Mouse (Mus musculus): ENCODE data around the gene Lmna.

The Lmna gene

GRCm38 (mm10) chr3:88521803-88522331 lies 12.1 kb upstream of the Lmna start:
- DNase-seq (ENCODE audit: extremely low read depth, low read depth, low spot score) = no peak

GRCm38 (mm10) chr3:88521156-88521555 lies 11.4 kb upstream of the Lmna start:
- no peak for DNase-seq (ENCODE audit: extremely low read depth, low read depth, low spot score)

GRCm38 (mm10) chr3:88520078-88520477 lies 10.3 kb upstream of the Lmna start:
- DNase-seq (ENCODE audit: extremely low read depth, low read depth, low spot score) = no peak

GRCm38 (mm10) chr3:88518411-88518810 lies 8.7 kb upstream of the Lmna start:
- DNase-seq (ENCODE audit: extremely low read depth, low read depth, low spot score) = no peak

DNA sequence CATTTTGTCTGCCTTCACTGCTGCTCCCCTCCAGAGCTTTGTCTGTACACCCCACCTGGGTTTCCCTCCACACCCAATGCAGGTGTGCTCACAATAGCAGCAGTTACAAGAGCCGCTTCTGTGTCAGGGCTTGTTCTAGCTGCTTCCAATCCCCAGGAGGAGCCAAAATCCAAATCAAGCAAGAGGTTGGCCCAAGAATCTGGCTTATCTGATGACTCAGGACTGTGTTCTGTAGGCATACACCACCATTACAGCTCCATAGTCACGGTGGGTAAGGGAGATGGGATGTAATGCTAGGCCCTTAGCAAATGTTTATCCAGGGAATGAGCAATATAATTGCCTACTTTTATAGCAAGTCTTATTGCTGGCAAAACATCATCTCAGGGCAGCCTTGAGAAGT lies 6.7 kb upstream of the Lmna start:
- DNase-seq (ENCODE audit: extremely low read depth, low read depth, low spot score) = no peak

DNA sequence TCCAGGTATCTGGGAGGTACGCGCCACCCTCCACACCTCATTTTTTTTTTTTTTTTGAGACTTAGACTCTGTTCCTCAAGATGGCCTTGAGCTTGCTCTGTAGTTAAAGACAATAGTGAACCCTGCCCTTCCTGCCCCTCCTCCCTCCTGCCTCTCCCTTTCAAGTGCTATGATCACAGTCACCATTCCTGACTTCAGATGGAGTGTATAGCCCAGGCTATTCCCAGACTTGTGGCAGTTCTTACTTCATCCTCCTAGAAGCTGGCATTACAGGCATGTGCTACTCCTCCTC lies 5.3 kb upstream of the Lmna start:
- no peak for DNase-seq (ENCODE audit: extremely low read depth, low read depth, low spot score)

- DNase-seq (ENCODE audit: extremely low read depth, low read depth, low spot score) = no peak
These were observed 4.7 kb upstream of the Lmna start for GRCm38 (mm10) chr3:88514231-88515094.

DNA sequence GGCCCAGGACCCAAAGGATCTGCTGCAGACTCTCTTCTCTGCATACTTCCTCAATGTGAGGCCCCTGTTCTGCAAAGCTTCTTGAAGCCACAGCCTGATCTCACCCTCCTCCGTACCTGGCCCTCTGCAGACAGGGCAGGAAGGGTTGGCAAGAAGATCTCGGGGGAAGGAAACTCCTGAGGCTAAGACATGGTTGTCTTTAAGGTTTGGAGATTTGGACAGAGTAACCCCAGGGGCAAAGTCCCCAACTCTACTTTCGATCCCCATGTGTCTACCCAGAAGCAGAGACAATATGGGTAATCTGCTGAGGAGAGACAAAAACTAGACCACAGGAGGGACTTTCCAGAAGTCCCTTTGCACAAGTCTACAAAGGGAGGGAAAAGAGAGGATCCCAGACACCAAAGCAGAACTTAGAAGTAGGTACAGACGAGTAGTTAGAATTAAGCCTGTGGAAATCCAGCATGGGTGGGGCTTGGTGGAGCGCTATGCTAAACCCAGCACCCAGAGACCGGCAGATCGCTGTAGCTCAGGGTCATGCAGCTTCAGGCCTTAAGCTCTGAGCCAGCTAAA lies 3.9 kb upstream of the Lmna start:
- DNase-seq (ENCODE audit: extremely low read depth, low read depth, low spot score) = no peak

DNA sequence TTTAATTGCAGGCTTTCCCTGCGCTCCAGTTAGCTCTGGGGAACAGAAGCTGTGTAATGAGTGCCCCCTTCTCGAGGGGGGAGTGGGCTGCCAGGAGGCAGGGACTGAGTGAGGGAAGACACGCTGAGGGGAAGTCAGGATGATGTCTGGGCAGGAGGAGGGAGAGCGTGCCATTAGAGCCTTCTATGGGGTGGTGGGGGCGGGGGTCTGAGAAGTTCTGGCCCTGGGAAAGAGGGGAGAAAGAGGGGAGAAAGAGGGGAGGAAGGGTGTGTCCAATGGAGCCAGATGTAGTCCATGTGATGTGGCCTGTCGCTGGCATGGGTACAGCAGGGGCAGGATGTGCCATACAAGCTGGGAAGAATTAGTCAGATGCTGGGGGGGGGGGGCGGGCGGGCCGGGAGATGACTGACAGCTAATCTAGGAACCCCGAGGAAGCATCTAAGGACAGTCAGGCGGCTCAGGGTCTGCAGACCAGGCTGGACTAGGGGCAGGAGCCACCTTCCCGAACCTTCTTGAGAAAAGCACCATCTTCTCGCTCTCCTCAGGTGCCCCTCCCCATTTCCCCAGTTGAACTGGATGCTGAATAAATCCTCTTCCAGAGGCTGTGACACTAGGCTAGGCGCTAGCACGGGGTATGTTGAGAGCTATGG lies 3.3 kb upstream of the Lmna start:
- DNase-seq (ENCODE audit: extremely low read depth, low read depth, low spot score) = no peak

GRCm38 (mm10) chr3:88512141-88512895 lies 2.6 kb upstream of the Lmna start:
- no peak for DNase-seq (ENCODE audit: extremely low read depth, low read depth, low spot score)

DNA sequence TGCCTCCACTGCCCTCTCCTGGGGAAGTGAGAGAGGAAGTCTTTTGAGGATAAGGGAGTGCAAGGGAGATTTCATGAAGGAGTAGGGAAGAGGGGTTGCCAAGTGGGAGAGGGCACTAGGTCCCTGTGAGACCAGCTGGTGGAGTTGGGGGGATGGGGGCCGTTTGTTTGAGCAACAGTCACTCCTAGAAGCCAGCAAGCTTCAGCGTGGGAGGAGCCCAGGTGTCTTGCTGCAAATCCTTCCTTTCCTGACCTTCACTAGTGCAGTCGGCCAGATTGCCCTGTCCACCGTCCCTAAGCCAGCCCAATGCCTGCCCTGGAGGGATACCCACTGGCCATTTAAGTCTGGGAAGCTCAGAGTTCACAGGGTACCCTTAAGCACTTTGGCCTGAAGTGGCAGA lies 1.8 kb upstream of the Lmna start:
- DNase-seq (ENCODE audit: extremely low read depth, low read depth, low spot score) = no peak

DNA sequence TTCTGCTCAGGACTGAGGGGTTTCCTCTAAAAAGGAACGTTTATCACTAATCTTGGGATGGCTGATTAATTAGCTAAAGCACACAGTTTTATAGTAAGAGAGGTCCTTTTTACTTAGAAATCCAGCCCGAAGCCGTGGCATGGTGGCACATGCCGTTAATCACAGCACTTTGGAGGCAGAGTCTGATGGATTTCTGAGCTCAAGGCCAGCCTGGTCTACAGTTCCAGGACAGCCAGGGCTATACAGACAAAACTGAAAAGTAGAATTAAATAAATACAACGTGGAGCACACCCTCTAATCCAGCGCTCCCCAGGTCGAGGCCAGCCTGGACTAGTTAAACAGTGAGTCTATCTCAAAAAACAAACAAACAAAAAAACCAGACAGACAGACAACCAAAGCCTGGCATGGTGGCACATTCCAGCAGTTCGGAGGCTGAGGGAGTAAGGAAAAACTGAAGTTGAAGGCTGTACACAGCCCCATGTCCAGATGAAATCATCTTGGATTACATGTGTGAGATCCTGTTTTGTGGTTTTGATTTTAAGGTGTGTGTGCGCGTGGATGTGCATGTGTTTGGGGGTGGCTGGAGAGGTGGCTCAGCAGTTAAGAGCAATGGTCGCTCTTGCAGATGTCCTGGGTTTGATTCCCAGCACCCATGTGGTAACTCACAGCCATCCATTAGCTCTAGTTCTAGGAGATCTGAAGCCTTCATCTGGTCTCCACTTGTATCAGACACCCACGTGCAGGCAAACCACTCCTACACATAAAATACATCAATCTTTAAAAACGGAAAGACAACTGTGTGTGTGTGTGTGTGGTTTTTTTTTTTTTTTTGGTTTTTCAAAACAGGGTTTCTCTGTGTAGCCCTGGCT lies 899 bp upstream of the Lmna start:
- no peak for DNase-seq (ENCODE audit: extremely low read depth, low read depth, low spot score)

- no peak for DNase-seq (ENCODE audit: extremely low read depth, low read depth, low spot score)
These were observed 506 bp downstream of the Lmna start for GRCm38 (mm10) chr3:88509250-88509649.

DNA sequence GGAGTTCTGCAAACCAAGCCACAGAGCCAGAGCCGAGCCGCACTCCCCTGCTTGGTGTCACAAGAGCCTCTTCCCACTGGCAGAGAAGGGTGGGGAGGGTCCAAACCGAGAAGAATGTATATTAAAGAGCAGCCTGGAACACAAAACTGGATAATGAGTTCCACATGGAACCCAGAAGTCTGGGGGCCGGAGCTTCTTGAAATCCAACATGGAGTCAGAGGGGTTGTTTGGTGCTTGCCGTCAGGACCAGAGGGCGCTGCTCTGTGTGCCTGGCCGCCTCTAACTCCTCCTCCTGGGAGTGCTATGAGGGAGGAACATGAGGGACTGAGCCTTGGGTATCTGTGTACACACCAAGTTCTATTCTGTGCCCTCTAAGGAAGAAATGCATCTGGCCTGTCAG lies 4.0 kb downstream of the Lmna start:
- no peak for DNase-seq (ENCODE audit: extremely low read depth, low read depth, low spot score)

DNA sequence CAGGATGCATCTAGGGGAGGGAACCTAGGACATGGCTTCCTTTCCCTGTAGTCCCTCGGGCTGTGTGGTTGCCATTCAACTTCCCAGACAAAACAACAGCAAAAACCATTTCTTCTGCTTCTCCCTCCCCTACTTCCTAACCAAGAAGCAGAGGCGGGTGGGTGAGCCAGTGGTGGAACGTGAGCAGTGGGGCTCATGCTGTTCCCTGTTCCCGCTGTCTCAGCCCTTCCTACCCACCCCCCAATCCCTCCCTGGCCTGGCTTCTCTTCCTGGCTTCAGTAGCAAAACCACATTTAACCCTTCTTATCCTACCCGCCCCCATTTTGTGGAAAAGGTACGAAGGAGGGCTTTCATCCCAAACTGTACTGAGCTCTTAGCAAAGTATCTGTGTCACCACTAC lies 4.7 kb downstream of the Lmna start:
- DNase-seq (ENCODE audit: extremely low read depth, low read depth, low spot score) = no peak

GRCm38 (mm10) chr3:88503881-88504746 lies 5.6 kb downstream of the Lmna start:
- no peak for DNase-seq (ENCODE audit: extremely low read depth, low read depth, low spot score)

- DNase-seq (ENCODE audit: extremely low read depth, low read depth, low spot score) = no peak
These were observed 6.3 kb downstream of the Lmna start for GRCm38 (mm10) chr3:88503505-88503863.

DNA sequence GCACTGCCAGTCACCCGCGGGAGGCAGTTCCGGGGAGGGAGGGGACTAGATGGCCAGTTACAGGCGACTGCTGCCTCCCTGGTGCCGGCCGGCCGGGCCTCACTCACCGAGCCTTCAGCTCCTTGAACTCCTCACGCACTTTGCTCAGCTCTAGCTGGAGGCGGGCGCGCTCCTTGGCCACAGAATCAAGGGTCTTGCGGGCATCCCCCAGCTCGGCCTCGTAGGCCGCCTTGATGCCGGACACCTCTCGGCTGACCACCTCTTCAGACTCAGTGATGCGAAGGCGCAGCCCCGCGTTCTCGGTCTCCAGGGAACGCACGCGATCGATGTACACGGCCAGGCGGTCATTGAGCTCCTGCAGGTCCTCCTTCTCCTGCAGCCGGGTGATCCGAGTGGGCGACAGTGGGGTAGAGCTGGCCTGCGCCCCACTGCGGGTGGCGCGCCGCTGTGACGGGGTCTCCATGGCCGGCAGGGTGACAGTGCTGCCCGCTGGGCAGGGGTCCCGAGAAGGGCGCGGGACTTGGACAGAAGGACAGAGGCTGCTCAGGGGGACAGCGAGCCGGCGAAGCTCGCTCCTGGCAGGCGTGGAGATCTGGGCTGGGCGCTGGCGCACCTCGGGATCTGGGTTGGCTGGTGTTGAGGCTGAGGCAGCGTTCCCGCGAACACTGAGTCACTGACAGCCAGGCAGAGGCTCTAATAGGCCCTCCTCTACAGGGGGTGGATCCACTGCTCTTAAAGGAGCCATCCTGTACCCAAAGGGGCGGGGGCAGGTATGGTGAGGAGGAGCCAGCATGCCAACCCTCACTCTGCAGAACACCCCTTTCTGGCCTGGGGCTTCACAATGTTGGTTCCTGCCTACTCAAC lies 6.9 kb downstream of the Lmna start:
- DNase-seq (ENCODE audit: extremely low read depth, low read depth, low spot score) = no peak

Measured in fat pad, adult 2 months (tissue).